Mouse (Mus musculus): ENCODE data around the gene Mrpl51. TPM values are rescaled to one million over a fixed set of nuclear protein-coding genes. Genes with fewer than 3 reads are reported as not detected.

The Mrpl51 gene
- polyA plus RNA-seq, 1 experiment, result 21.2 TPM

DNA sequence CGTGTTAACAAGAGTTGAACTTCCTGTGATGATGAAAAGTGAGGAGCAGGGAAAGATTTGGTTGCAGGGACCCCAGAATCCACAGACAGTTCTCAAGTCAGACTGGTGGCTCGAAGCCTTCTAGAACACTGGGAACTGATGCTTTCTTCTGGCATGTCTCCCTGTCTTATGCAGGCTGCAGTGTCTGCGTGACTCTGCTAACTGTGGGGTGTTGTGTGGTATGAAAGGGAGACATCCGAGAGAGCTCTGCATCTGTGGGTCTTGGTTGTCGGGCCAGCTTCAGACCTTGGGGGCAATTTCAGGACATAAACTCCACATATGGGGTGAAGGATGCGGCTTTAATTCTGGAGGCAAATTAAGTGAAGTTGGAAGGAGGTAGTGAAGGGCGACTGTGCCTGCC is 45.5 kb upstream of the Mrpl51 start:
- H3K4me3 ChIP-seq (ENCODE audit: extremely low read depth, insufficient read depth, insufficient read length), result peak overlapping the region; percentile 91; the same call in 1 of the 2 replicates
- no peaks in the 10 kb centered on the region for H3K27me3 ChIP-seq (ENCODE audit: control insufficient read depth, insufficient read depth, low read length)

DNA sequence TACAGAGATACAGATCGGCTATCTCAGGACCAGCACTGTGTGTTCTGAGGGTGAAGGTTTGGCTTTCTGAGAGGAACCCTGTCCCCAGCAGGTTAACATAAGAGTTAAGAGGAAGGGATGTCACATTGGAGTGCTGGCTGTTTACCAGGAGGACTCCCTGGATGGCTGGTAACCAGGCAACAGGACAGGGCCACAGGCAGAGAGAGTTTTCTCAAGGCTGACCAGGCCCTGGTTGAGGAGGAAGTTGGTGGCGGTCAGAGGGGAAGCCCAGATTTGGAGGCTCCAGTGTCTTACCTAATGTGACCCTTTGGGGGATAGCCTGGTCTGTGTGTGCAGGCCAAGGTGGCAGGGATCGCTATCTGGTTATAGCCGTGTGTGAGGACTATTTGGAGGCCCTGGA is 44.8 kb upstream of the Mrpl51 start:
- peak in 1 of 2 experiments; percentile 11 for DNase-seq (ENCODE audit: low read depth in 1 of 2, low spot score in 2 of 2)
- Histone ChIP-seq H3K36me3 (ENCODE audit: control insufficient read depth, insufficient read depth, low read length) (peaks cover 3% of the 10 kb centered on the region), H3K4me3 (ENCODE audit: extremely low read depth, insufficient read depth, insufficient read length) (no peak overlapping the region), H3K27me3 (ENCODE audit: control insufficient read depth, insufficient read depth, low read length) (no peaks in the 10 kb centered on the region), H3K27ac (ENCODE audit: insufficient read depth, low read length) (peak overlapping the region; percentile 41; the same call in 1 of the 2 replicates), H3K4me1 (ENCODE audit: control insufficient read depth, insufficient read depth, insufficient read length) (peaks cover 17% of the 10 kb centered on the region; the same call in 1 of the 2 replicates)
- TF ChIP-seq CTCF (IDR thresholded peaks at IDR 0.05; ENCODE audit: extremely low read depth, insufficient read depth, insufficient read length, insufficient replicate concordance), result no peak
- TF ChIP-seq POLR2A (IDR thresholded peaks at IDR 0.05; ENCODE audit: low read depth, low read length), result no peak
- 62% methylated on average over 4 of the region's 4 CpGs for WGBS

More for the DNA sequence above, 45.5 kb upstream of the Mrpl51 start:
- no peaks in the 10 kb centered on the region; the same call in 1 of the 2 replicates for H3K36me3 ChIP-seq (ENCODE audit: control insufficient read depth, insufficient read depth, low read length)
- H3K27ac ChIP-seq (ENCODE audit: insufficient read depth, low read length), result peak overlapping the region; percentile 44
- no peak for TF ChIP-seq POLR2A (IDR thresholded peaks at IDR 0.05; ENCODE audit: low read depth, low read length)
- no peak for TF ChIP-seq CTCF (IDR thresholded peaks at IDR 0.05; ENCODE audit: extremely low read depth, insufficient read depth, insufficient read length, insufficient replicate concordance)
- no peak for DNase-seq (ENCODE audit: low read depth in 1 of 2, low spot score in 2 of 2)
- peaks cover 17% of the 10 kb centered on the region; the same call in 1 of the 2 replicates for H3K4me1 ChIP-seq (ENCODE audit: control insufficient read depth, insufficient read depth, insufficient read length)
- 54% methylated on average over 7 of the region's 7 CpGs for WGBS

DNA sequence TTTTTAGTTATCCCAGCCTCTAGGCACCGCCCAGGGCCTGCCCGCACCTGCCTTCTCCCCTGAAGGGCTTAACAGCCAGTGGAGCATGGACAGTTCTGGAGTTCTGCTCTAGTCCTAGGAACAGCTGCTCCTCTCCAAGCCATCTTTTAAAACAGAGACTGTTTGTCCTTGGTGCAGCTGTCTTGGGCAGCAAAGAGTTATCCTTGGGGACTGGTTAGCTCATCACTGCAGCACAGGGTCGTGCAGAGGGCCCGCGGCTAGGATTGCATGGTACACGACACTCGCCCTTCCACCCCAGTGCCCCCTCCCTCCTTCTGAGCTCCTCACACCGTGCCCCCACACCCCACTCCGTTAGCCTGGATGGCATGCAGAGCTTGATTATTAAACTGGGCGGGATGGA is 44.3 kb upstream of the Mrpl51 start:
- H3K36me3 ChIP-seq (ENCODE audit: control insufficient read depth, insufficient read depth, low read length), result peaks cover 4% of the 10 kb centered on the region
- no peak overlapping the region for H3K4me3 ChIP-seq (ENCODE audit: extremely low read depth, insufficient read depth, insufficient read length)
- peak overlapping the region; percentile 41; the same call in 1 of the 2 replicates for H3K27ac ChIP-seq (ENCODE audit: insufficient read depth, low read length)
- peaks cover 17% of the 10 kb centered on the region; the same call in 1 of the 2 replicates for H3K4me1 ChIP-seq (ENCODE audit: control insufficient read depth, insufficient read depth, insufficient read length)
- no peak for TF ChIP-seq POLR2A (IDR thresholded peaks at IDR 0.05; ENCODE audit: low read depth, low read length)
- TF ChIP-seq CTCF (IDR thresholded peaks at IDR 0.05; ENCODE audit: extremely low read depth, insufficient read depth, insufficient read length, insufficient replicate concordance), result no peak
- no peak for DNase-seq (ENCODE audit: low read depth in 1 of 2, low spot score in 2 of 2)
- no peaks in the 10 kb centered on the region for H3K27me3 ChIP-seq (ENCODE audit: control insufficient read depth, insufficient read depth, low read length)
- 85% methylated on average over 10 of the region's 10 CpGs for WGBS

DNA sequence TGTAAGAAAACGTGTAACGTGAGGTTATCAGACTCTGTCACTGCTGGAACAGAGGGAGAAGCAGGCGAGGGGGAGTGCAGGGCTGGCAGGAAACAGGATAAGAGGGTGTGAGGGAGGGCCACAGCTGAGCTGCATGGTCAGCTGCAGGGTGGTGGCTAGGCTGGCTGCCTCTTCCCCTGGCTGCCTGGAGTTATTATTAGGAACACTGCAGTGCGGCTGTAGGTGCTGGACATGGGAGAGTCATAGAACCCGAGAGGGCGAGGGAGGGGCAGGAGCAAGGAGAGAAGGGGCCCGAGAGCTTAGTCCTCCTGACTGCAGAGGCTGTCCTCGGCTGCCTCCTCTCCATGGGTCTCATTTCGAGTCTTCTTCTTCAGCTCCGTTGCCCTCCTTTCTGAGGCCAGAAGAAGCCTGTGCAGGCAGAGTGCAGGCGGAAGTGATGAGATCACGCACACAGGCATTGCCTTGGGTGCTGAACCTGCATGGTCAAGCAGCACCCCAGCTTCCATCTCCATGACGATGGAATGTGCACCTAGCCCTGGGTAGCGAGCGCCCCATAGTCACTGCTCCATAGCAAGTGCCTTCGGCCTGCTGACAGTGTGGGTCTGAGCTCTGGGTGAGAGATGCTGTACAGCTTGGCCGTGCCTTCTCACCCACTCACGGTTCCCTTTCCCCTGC is 43.2 kb upstream of the Mrpl51 start:
- Histone ChIP-seq H3K36me3 (ENCODE audit: control insufficient read depth, insufficient read depth, low read length) (peaks cover 14% of the 10 kb centered on the region), H3K27ac (ENCODE audit: insufficient read depth, low read length) (peak overlapping the region; percentile 65), H3K4me3 (ENCODE audit: extremely low read depth, insufficient read depth, insufficient read length) (no peak overlapping the region), H3K4me1 (ENCODE audit: control insufficient read depth, insufficient read depth, insufficient read length) (peaks cover 17% of the 10 kb centered on the region; the same call in 1 of the 2 replicates), H3K27me3 (ENCODE audit: control insufficient read depth, insufficient read depth, low read length) (no peaks in the 10 kb centered on the region)
- TF ChIP-seq CTCF (IDR thresholded peaks at IDR 0.05; ENCODE audit: extremely low read depth, insufficient read depth, insufficient read length, insufficient replicate concordance) (no peak), POLR2A (IDR thresholded peaks at IDR 0.05; ENCODE audit: low read depth, low read length) (no peak)
- no peak for DNase-seq (ENCODE audit: low read depth in 1 of 2, low spot score in 2 of 2)
- WGBS, result 56% methylated on average over 18 of the region's 18 CpGs

DNA sequence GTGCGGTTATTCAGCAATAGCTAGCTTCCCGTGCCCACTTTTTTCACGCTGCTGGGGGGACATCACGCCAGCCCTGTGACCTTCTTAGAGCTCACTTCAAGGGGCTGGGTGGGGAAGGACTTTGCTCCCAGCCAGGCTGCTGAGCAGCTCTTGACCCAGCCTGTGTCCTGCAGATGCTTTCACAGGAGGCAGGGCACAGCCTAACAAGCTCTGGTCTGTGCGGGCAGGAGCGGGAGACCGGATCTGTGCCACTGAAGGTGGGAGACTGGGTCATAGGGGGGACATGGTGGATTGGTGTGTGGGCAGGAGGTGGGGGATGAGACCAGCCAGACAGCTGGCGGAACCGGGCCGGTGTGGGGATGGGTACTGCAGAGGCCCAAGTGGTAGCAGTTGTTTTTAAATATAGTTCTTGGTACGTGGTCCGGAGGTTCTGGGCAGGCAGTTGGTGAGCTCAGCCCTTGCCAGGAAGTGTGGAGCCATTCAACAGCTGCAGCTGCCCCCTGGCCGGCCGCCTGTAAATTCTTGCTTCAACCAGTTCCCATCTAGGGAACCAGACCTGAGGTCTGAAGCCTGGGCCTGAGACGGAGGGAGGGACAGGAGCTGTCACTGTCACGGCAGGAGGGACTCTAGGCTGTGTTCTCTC is 42.6 kb upstream of the Mrpl51 start:
- no peak overlapping the region for H3K4me3 ChIP-seq (ENCODE audit: extremely low read depth, insufficient read depth, insufficient read length)
- H3K27me3 ChIP-seq (ENCODE audit: control insufficient read depth, insufficient read depth, low read length), result no peaks in the 10 kb centered on the region
- peaks cover 15% of the 10 kb centered on the region for H3K36me3 ChIP-seq (ENCODE audit: control insufficient read depth, insufficient read depth, low read length)
- TF ChIP-seq CTCF (IDR thresholded peaks at IDR 0.05; ENCODE audit: extremely low read depth, insufficient read depth, insufficient read length, insufficient replicate concordance), result no peak
- TF ChIP-seq POLR2A (IDR thresholded peaks at IDR 0.05; ENCODE audit: low read depth, low read length), result no peak
- DNase-seq (ENCODE audit: low read depth in 1 of 2, low spot score in 2 of 2), result no peak
- WGBS, result 58% methylated on average over 16 of the region's 16 CpGs
- H3K27ac ChIP-seq (ENCODE audit: insufficient read depth, low read length), result peak overlapping the region; percentile 65
- peaks cover 17% of the 10 kb centered on the region; the same call in 1 of the 2 replicates for H3K4me1 ChIP-seq (ENCODE audit: control insufficient read depth, insufficient read depth, insufficient read length)

DNA sequence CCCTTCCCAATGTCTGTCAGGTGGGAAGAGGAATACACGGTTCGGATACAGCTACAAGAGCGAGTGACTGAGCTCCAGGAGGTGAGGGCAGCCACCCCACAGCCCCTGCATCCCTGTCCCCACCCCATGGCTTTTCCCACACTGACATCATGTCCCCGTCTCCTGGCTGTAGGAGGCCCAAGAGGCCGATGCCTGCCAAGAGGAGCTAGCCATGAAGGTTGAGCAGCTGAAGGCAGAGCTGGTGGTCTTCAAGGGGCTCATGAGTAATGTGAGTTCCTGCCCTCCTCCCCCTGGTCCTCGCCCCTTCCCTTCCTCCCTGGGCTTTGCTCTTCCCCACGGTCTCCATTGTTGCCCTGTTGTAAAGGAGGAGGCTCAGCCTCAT is 42.0 kb upstream of the Mrpl51 start:
- H3K4me1 ChIP-seq (ENCODE audit: control insufficient read depth, insufficient read depth, insufficient read length), result peaks cover 17% of the 10 kb centered on the region; the same call in 1 of the 2 replicates
- peaks cover 15% of the 10 kb centered on the region for H3K36me3 ChIP-seq (ENCODE audit: control insufficient read depth, insufficient read depth, low read length)
- peak overlapping the region; percentile 65; the same call in 1 of the 2 replicates for H3K27ac ChIP-seq (ENCODE audit: insufficient read depth, low read length)
- 81% methylated on average over 7 of the region's 7 CpGs for WGBS
- H3K4me3 ChIP-seq (ENCODE audit: extremely low read depth, insufficient read depth, insufficient read length), result no peak overlapping the region
- no peak for DNase-seq (ENCODE audit: low read depth in 1 of 2, low spot score in 2 of 2)
- no peak for TF ChIP-seq CTCF (IDR thresholded peaks at IDR 0.05; ENCODE audit: extremely low read depth, insufficient read depth, insufficient read length, insufficient replicate concordance)
- TF ChIP-seq POLR2A (IDR thresholded peaks at IDR 0.05; ENCODE audit: low read depth, low read length), result no peak
- H3K27me3 ChIP-seq (ENCODE audit: control insufficient read depth, insufficient read depth, low read length), result no peaks in the 10 kb centered on the region

All from spleen, adult 2 months (tissue).